In genomic region chr12:32661782-32662413, GRCm38 (mm10) we compare ENCODE assay signal across 13 mouse cellular contexts.
DNase-seq lines count a peak whose midpoint lies in the region; ATAC-seq and TF ChIP-seq lines count a peak whose summit lies in the region.
"Had no signal": no experiment of that assay in that cellular context is flagged by ENCODE, and none has a peak within 500 bp of the region (broad histone marks: within the 10 kb centered on the region; RNA-seq: fewer than 3 reads in every experiment).

No protein-coding gene starts in this region.

- H3K9me3 ChIP-seq in heart, postnatal 0 days (replicated peaks; ENCODE audit: control insufficient read depth, low read length): no peaks in the 10 kb centered on the region
- H3K9me3 ChIP-seq: hindbrain, embryonic 10.5 days; midbrain, embryonic 10.5 days had no signal

- WGBS in heart, postnatal 0 days: 46% methylated on average over 8 of the region's 8 CpGs

- 0 out of 2 replicates have a peak, but pooled peaks cover 2% of the 10 kb centered on the region for H3K27me3 ChIP-seq in heart, postnatal 0 days (ENCODE audit: control insufficient read depth, insufficient read depth, low read length)

- peaks cover 9% of the 10 kb centered on the region; the same call in 1 of the 2 replicates for H3K4me1 ChIP-seq in heart, postnatal 0 days (ENCODE audit: control insufficient read depth, insufficient read depth)
- H3K4me1 ChIP-seq: hindbrain, embryonic 10.5 days; midbrain, embryonic 10.5 days had no signal

- TF ChIP-seq CTCF in gastrocnemius, adult 2 months (IDR thresholded peaks at IDR 0.05): no peak
- no peak for TF ChIP-seq CTCF in heart, postnatal 0 days (IDR thresholded peaks at IDR 0.05; ENCODE audit: low read depth)

- no peak overlapping the region for H3K9ac ChIP-seq in heart, postnatal 0 days (replicated peaks; ENCODE audit: low read depth, low read length)

- H3K4me3 ChIP-seq in gastrocnemius, adult 2 months: no peak overlapping the region
- H3K4me3 ChIP-seq in heart, postnatal 0 days (ENCODE audit: low read depth, low read length): no peak overlapping the region
- H3K4me3 ChIP-seq: hindbrain, embryonic 10.5 days; midbrain, embryonic 10.5 days had no signal

- no peak for TF ChIP-seq EP300 in heart, postnatal 0 days (IDR thresholded peaks at IDR 0.05; ENCODE audit: low read depth)

- DNase-seq in gastrocnemius, adult 2 months: peak; percentile 46
- no peak for DNase-seq in gastrocnemius, postnatal 4 days (ENCODE audit: low spot score in 2 of 2)
- peak; percentile 20 for DNase-seq in ovary, adult 18-20 months (ENCODE audit: low spot score)
- no peak for DNase-seq in ovary, postnatal 10 days (ENCODE audit: low spot score)
- DNase-seq in heart, postnatal 0 days (ENCODE audit: low spot score): no peak
- DNase-seq in telencephalon, adult 2 months (ENCODE audit: low read depth, low spot score): peak; percentile 11
- DNase-seq in cerebellum, adult 9-10 months: no peak
- no peak for DNase-seq in left cerebral cortex, postnatal 4 days
- DNase-seq: cerebellum, adult 11 months; layer of hippocampus, adult 9-11 months had no signal

- intact Hi-C loops in gastrocnemius, adult 2 months (cut with DNase I): no loop called here
- intact Hi-C loops in left cerebral cortex, postnatal 4 days (cut with DNase I): no loop called here

- ATAC-seq in heart, postnatal 0 days (ENCODE audit: insufficient read depth, low read depth): peak; percentile 20; the same call in 1 of the 2 replicates
- ATAC-seq: forebrain, embryonic 16.5 days had no signal

- no peak overlapping the region for H3K4me2 ChIP-seq in heart, postnatal 0 days (ENCODE audit: low read depth, low read length)

- H3K27ac ChIP-seq in gastrocnemius, adult 2 months: peak overlapping the region; percentile 56
- peak overlapping the region; percentile 12; the same call in 1 of the 2 replicates for H3K27ac ChIP-seq in heart, postnatal 0 days (ENCODE audit: low read depth)
- H3K27ac ChIP-seq: hindbrain, embryonic 10.5 days; midbrain, embryonic 10.5 days had no signal

- no peaks in the 10 kb centered on the region for H3K36me3 ChIP-seq in heart, postnatal 0 days (replicated peaks; ENCODE audit: control insufficient read depth, insufficient read depth, low read length)
- H3K36me3 ChIP-seq: hindbrain, embryonic 10.5 days; midbrain, embryonic 10.5 days had no signal

Comparison
In these comparisons a context has a peak if more than half of its experiments do, and no peak if none do; other contexts are left out.
1. DNase-seq: peak in gastrocnemius, adult 2 months (single experiment), ovary, adult 18-20 months (single experiment) and telencephalon, adult 2 months (single experiment); none in gastrocnemius, postnatal 4 days (0 of 2), ovary, postnatal 10 days (single experiment), heart, postnatal 0 days (single experiment), cerebellum, adult 9-10 months (single experiment) and left cerebral cortex, postnatal 4 days (single experiment).